Mouse (Mus musculus) E14TG2a.4 (cell line): ENCODE measurements around the gene Zfyve21.

Source experiments
- CTCF ChIP-seq: conservative IDR thresholded peaks from 2 replicates; pipeline ENCODE4 v1.5.1; 2014; ENCODE audit warnings: low read length
- NANOG ChIP-seq: IDR thresholded peaks from 2 replicates; pipeline ENCODE4 v1.6.1; 2014; ENCODE audit warnings: borderline replicate concordance, low read length, mixed read lengths
- POU5F1 ChIP-seq: IDR thresholded peaks from 2 replicates; pipeline ENCODE4 v1.6.1; 2014; ENCODE audit warnings: low read length, borderline replicate concordance

DNA sequence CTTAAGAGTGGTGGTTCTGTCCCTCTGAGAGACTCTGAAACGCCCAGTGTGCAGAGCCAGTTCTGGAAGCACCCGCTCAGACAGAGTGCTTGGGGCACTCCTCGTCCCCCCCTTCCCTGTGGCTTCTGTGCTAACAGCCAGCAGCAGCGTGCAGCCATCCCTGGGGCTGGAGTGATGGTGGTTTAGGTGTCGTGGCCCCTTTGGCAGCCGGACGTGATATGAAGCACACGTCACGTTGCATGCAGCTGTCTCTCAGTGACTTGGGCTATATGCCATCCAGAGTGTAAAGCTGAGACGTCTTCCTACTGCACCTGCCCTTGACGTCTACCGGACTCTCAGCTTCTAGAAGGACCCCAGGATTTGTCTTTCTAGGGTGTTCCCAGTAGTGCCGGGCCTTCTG is 15.5 kb upstream of the Zfyve21 start:
- TF ChIP-seq CTCF (no peak), NANOG (no peak), POU5F1 (no peak)
